Mouse (Mus musculus) heart, embryonic 16.5 days (tissue): ENCODE measurements around the gene Bscl2. TPM values are rescaled to one million over a fixed set of nuclear protein-coding genes. Genes with fewer than 3 reads are reported as not detected.
A peak's percentile ranks its signal among the peaks of the same experiment; 100 is the strongest.
"Not testable (repeated sequence)": the region's sequence is repeated elsewhere in the genome, so short reads cannot be mapped to it uniquely, and the experiment has no call there.

Source experiments
- ATAC-seq: fragments of 200-750 bp; cut with Nextera tagmentation; replicated peaks from 2 replicates; pipeline ENCODE4 v1.8.0; 2017; ENCODE audit warnings: moderate number of reproducible peaks; ENCODE audit not compliant: insufficient read depth, low FRiP score; ENCODE audit errors: extremely low read depth
- H3K27ac ChIP-seq: fragments of 300-500 bp; sonication (generic); 2 replicates; pipeline ENCODE4 v1.5.1; 2014; ENCODE audit warnings: mild to moderate bottlenecking, low read length, control low read depth, moderate library complexity
- H3K27me3 ChIP-seq: fragments of 300-500 bp; sonication (generic); 2 replicates; pipeline ENCODE4 v1.6.1; 2014; ENCODE audit warnings: low read length, mixed read lengths; ENCODE audit not compliant: control insufficient read depth, insufficient read depth
- H3K36me3 ChIP-seq: fragments of 300-500 bp; sonication (generic); 2 replicates; pipeline ENCODE4 v1.6.1; 2014; ENCODE audit not compliant: control insufficient read depth, insufficient read depth
- H3K4me1 ChIP-seq: fragments of 300-500 bp; sonication (generic); 2 replicates; pipeline ENCODE4 v1.6.1; 2014; ENCODE audit warnings: low read length, mixed read lengths; ENCODE audit not compliant: control insufficient read depth, insufficient read depth
- H3K4me2 ChIP-seq: fragments of 300-500 bp; sonication (generic); 2 replicates; pipeline ENCODE4 v1.6.1; 2014; ENCODE audit warnings: low read depth, mild to moderate bottlenecking, control low read depth, low read length
- H3K4me3 ChIP-seq: fragments of 300-500 bp; sonication (generic); 2 replicates; pipeline ENCODE4 v1.5.1; 2014; ENCODE audit warnings: mild to moderate bottlenecking, control low read depth, low read length
- H3K9ac ChIP-seq: fragments of 300-500 bp; sonication (generic); 2 replicates; pipeline ENCODE4 v1.6.1; 2014; ENCODE audit warnings: low read length, control low read depth
- H3K9me3 ChIP-seq: fragments of 300-500 bp; sonication (generic); replicated peaks from 2 replicates; pipeline ENCODE4 v1.6.1; 2016; ENCODE audit warnings: low read length; ENCODE audit not compliant: control insufficient read depth
- WGBS: fragments of 180-500 bp; shearing (Covaris S2); extraction: QIAGEN DNeasy Blood & Tissue Kit; methylation state at CpG from one replicate; pipeline ENCODE4 v1.1.7; 2014; 5-methylcytosine and 5-hydroxymethylcytosine counted together
- polyA plus RNA-seq: library from polyadenylated mRNA; unstranded; fragments of >200 nt; fragmentation: Nextera tagmentation; extraction: Ambion mirVana; gene quantifications from 2 replicates; pipeline ENCODE4 v1.2.1, GENCODE M21; 2015

The Bscl2 gene
- polyA plus RNA-seq, 1 experiment from 2014 or later: 43.9 TPM

- peak overlapping the region; percentile 100 for H3K27ac ChIP-seq
- H3K4me2 ChIP-seq: peak overlapping the region; percentile 88
- H3K27me3 ChIP-seq: no peaks in the 10 kb centered on the region
- H3K4me3 ChIP-seq: peak overlapping the region; percentile 100
- no peak for ATAC-seq
- WGBS: under 1% methylated on average over 7 of the region's 7 CpGs
- H3K9ac ChIP-seq: peak overlapping the region; percentile 98
- H3K9me3 ChIP-seq: no peaks in the 10 kb centered on the region
- peaks cover 33% of the 10 kb centered on the region for H3K36me3 ChIP-seq
- peaks cover 29% of the 10 kb centered on the region for H3K4me1 ChIP-seq
These were observed 16.1 kb upstream of the Bscl2 start for GRCm38 (mm10) chr19:8821146-8821545.

GRCm38 (mm10) chr19:8822696-8823095 lies 14.6 kb upstream of the Bscl2 start:
- no peaks in the 10 kb centered on the region for H3K9me3 ChIP-seq
- no peak overlapping the region for H3K27ac ChIP-seq
- H3K4me2 ChIP-seq: peak overlapping the region; percentile 88
- WGBS: 64% methylated on average over 8 of the region's 8 CpGs
- no peak overlapping the region for H3K9ac ChIP-seq
- peaks cover 18% of the 10 kb centered on the region for H3K4me1 ChIP-seq
- peak overlapping the region; percentile 33 for H3K4me3 ChIP-seq
- no peak for ATAC-seq
- H3K27me3 ChIP-seq: no peaks in the 10 kb centered on the region
- H3K36me3 ChIP-seq: peaks cover 42% of the 10 kb centered on the region

GRCm38 (mm10) chr19:8829660-8830059 lies 7.6 kb upstream of the Bscl2 start, which contains the start of gene AC129217.1:
Gene AC129217.1 (plus strand): TSS chr19:8829773.
- Histone ChIP-seq H3K4me3 (no peak within 1 kb of the TSS), H3K4me1 (no peaks in the 10 kb centered on the region), H3K9ac (no peak within 1 kb of the TSS), H3K27me3 (no peaks in the 10 kb centered on the region), H3K36me3 (peaks cover 87% of the 10 kb centered on the region), H3K27ac (no peak within 1 kb of the TSS), H3K9me3 (no peaks in the 10 kb centered on the region), H3K4me2 (no peak within 1 kb of the TSS)
- ATAC-seq: no peak
- 80% methylated on average over 8 of the region's 8 CpGs for WGBS

DNA sequence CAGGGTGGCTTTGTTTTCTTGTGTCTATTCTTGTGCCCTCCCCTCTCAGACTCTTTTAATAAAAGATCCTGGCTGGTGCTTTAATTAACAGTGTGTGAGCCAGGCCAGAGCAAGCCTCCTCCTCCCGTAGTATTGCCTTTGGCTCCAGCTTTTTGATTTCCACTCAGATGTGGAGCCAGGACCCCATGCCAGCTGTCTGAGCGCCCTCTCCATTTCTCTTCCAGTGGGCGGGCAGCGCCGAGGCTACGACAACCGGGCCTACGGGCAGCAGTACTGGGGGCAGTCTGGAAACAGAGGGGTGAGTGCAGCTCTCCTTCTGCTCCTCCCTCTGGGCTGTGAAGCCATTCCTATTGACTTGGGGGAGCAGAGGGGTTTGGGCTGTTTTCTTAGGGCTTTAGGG lies 6.6 kb upstream of the Bscl2 start:
- Histone ChIP-seq H3K9ac (no peak overlapping the region), H3K27me3 (no peaks in the 10 kb centered on the region), H3K36me3 (peaks cover 85% of the 10 kb centered on the region), H3K4me3 (no peak overlapping the region), H3K4me1 (no peaks in the 10 kb centered on the region), H3K27ac (no peak overlapping the region), H3K4me2 (no peak overlapping the region), H3K9me3 (no peaks in the 10 kb centered on the region)
- 87% methylated on average over 8 of the region's 8 CpGs for WGBS
- no peak for ATAC-seq

- Histone ChIP-seq H3K9ac (no peak overlapping the region), H3K9me3 (no peaks in the 10 kb centered on the region), H3K36me3 (peaks cover 82% of the 10 kb centered on the region), H3K4me1 (no peaks in the 10 kb centered on the region), H3K4me3 (no peak overlapping the region), H3K27ac (no peak overlapping the region), H3K27me3 (no peaks in the 10 kb centered on the region), H3K4me2 (no peak overlapping the region)
- ATAC-seq: no peak
- WGBS: 83% methylated on average over 11 of the region's 11 CpGs
These were observed 6.0 kb upstream of the Bscl2 start for GRCm38 (mm10) chr19:8831262-8831661.

GRCm38 (mm10) chr19:8832971-8833370 lies 4.3 kb upstream of the Bscl2 start:
- no peak for ATAC-seq
- Histone ChIP-seq H3K4me1 (peaks cover under 1% of the 10 kb centered on the region; the same call in 1 of the 2 replicates), H3K4me2 (no peak overlapping the region), H3K4me3 (no peak overlapping the region), H3K9me3 (no peaks in the 10 kb centered on the region), H3K36me3 (peaks cover 67% of the 10 kb centered on the region), H3K27me3 (no peaks in the 10 kb centered on the region), H3K27ac (no peak overlapping the region), H3K9ac (no peak overlapping the region)
- 87% methylated on average over 4 of the region's 4 CpGs for WGBS

DNA sequence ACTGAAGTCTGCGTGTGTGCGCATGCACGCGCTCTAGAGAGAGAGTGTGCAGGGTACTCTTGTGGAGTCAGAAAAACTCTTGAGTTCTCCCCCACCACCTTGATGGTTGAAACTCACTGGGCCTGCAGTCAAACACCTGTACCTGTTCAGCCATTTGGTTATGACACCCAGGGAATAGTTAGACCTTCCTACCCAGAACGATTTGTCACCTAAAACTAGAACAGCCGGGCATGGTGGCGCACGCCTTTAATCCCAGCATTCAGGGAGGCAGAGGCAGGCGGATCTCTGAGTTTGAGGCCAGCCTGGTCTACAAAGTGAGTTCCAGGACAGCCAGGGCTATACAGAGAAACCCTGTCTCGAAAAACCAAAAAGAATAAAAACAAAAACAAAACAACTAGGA lies 940 bp upstream of the Bscl2 start:
- WGBS: 96% methylated on average over 10 of the region's 10 CpGs

DNA sequence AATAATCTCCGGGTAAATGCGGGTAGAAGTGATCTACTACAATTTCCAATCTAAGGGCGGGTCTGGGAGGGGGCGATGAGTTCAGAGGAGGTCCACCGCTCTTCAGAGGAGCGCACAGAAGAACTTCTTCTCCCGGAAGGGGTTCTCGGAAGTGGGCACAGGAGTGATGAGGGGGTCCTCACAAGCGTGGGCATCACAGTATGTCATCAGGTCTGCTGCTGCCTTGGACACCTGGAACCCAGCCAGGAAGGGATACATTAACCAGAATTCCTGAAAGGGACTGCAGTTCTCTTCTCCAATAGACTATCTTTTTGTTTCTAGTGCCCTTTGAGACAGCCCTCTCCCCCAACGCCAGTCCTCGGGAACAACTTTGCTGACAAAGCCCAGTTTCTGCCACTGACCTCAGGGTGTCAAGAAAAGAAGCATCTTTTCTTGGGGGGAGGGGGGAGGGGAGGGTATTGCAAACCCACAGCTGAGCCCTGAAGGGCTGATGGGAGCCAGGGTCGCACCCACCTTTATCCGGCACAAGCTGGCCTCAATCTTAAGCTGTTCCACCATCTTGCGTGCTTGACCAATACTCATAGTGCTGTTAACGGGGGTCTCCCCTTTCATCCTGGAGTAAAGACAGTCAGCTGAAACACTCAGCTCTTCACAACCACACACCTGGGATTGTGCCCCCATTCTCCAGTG lies 919 bp downstream of the Bscl2 start:
- Histone ChIP-seq H3K4me3 (peak overlapping the region; percentile 74), H3K4me2 (peak overlapping the region; percentile 99), H3K27me3 (no peaks in the 10 kb centered on the region), H3K4me1 (peaks cover 26% of the 10 kb centered on the region), H3K36me3 (peaks cover 20% of the 10 kb centered on the region), H3K27ac (peak overlapping the region; percentile 98), H3K9ac (peak overlapping the region; percentile 86), H3K9me3 (no peaks in the 10 kb centered on the region)
- peak; percentile 15; the same call in 1 of the 2 replicates for ATAC-seq
- WGBS: 15% methylated on average over 15 of the region's 15 CpGs

More for the DNA sequence above, 940 bp upstream of the Bscl2 start:
- H3K27me3 ChIP-seq, H3K9ac ChIP-seq, ATAC-seq, H3K9me3 ChIP-seq, H3K4me2 ChIP-seq, H3K27ac ChIP-seq, H3K4me3 ChIP-seq: not testable (repeated sequence)
- Histone ChIP-seq H3K36me3 (peaks cover 34% of the 10 kb centered on the region), H3K4me1 (peaks cover 26% of the 10 kb centered on the region)

DNA sequence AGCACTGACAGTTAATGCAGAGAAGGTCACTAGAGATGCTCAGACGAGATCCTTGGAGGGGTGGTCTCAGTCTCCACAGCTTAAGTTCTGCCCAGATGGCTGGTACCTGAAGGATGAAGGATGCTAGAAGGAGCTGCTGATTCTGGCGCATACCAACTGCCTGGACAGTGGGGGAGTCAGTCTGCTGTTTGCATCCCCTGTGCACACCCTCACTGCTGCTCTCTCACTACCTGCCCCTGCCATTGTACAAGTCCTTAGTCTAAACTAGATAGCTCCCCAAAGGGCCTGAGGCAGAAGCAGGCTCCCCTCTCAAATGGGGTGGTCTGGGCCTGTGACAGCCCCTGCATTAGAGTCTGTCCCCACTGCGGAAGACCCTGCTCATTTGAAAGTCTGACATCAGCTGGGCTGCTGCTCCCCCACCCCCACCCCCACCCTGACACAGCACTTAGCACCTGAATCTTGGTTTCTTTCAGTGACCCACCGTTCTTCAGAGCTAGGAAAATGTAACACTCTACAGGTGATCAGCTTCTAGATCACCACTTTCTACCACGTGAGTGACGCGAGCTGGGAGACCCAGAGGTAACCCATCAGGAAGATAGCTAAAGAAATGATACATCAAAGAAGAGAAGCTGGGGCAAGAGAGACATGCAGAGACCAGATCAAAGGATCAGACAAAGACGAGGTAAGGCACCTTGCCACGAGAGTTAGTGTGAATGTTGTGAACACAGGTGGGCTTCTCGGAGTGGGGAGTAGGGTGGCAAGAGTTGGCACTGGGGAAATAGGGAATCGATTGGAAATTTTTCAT lies 2.0 kb downstream of the Bscl2 start, which contains the start of gene Gng3:
TSS of gene Gng3 (minus strand) at position 92 of the 805 bp plus-strand sequence.
- ATAC-seq: no peak
- Histone ChIP-seq H3K27me3 (no peaks in the 10 kb centered on the region), H3K36me3 (peaks cover 13% of the 10 kb centered on the region), H3K9ac (peak within 1 kb of the TSS; percentile 86), H3K4me3 (peak within 1 kb of the TSS; percentile 74), H3K27ac (peak within 1 kb of the TSS; percentile 98), H3K4me2 (peak within 1 kb of the TSS; percentile 99), H3K4me1 (peaks cover 26% of the 10 kb centered on the region), H3K9me3 (no peaks in the 10 kb centered on the region)
- 61% methylated on average over 11 of the region's 11 CpGs for WGBS
